Mouse (Mus musculus) liver, adult 2 months (tissue): ENCODE results near the gene Olfr91.

Experiments used
- CTCF ChIP-seq: fragments of 200-500 bp; IDR thresholded peaks from 2 replicates; pipeline ENCODE4 v1.5.1; 2011; ENCODE audit warnings: low read depth, low read length, control low read depth
- POLR2A ChIP-seq: fragments of 200-500 bp; IDR thresholded peaks from 2 replicates; pipeline ENCODE4 v1.6.1; 2011; ENCODE audit warnings: low read length, control low read depth; ENCODE audit not compliant: insufficient read depth; ENCODE audit errors: extremely low read depth

DNA sequence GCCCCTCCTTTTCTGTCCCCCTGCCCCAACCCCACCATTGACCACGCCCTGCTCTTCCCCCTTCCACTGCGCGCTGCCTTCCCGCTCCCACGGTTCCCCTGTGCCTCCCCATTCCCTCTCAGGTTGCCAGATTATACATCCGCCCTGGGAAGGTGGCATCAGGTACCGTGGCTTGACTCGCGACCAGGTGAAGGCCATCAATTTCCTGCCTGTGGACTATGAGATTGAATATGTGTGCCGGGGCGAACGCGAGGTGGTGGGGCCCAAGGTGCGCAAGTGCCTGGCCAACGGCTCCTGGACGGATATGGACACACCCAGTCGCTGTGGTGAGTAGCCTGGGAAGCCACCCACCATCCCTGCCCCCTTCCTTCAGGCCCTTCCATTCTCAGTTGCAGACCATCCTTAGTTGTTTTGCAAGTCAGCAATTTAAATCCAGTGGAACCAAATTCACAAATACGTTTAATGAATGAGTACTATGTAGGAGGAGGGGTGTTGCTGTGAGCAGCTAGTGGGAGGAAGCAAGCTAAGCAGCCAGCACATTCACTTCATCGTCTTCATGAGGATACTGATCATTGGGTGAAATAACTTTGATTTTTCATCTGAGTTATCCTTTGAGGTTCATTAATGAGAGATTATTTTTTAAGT, 50.6 kb downstream of the Olfr91 start:
- TF ChIP-seq CTCF: no peak
- TF ChIP-seq POLR2A: no peak
